Mouse (Mus musculus): ENCODE results near the gene D10Wsu102e. TPM values are rescaled to one million over a fixed set of nuclear protein-coding genes. Genes with fewer than 3 reads are reported as not detected.
"Not testable (repeated sequence)": the region's sequence is repeated elsewhere in the genome, so short reads cannot be mapped to it uniquely, and the experiment has no call there.

The D10Wsu102e gene
- polyA plus RNA-seq, 1 experiment from 2014 or later: 0.49 TPM

DNA sequence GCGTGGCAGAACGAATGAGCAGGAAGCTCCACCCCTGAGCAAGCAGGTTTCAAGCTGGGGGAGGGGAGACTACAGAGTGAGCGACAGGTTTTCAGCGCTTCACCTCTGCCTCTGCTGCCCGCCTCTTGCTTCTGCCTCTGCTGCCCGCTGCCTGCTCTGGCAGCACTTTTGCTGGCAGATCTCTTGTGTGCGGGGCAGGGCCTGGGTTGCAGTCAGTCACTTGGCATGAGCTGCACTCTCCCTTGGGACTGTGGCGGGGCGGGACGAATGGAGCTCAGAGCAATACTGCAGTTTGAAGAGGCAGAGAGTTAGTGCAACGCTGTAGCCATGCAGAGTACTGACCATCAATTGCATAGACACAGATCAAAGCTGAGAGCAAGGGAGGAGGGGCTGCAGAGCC lies 45.0 kb downstream of the D10Wsu102e start:
- no peak overlapping the region for H3K4me3 ChIP-seq (ENCODE audit: low read length)
- no peaks in the 10 kb centered on the region for H3K27me3 ChIP-seq (replicated peaks; ENCODE audit: control insufficient read depth, insufficient read depth, low read length)
- 90% methylated on average over 11 of the region's 11 CpGs for WGBS
- H3K9me3 ChIP-seq (ENCODE audit: control insufficient read depth, low read length): no peaks in the 10 kb centered on the region
- H3K9ac ChIP-seq (ENCODE audit: low read depth, low read length): no peak overlapping the region
- no peak overlapping the region for H3K27ac ChIP-seq (ENCODE audit: low read length)
- H3K4me1 ChIP-seq (ENCODE audit: control insufficient read depth, insufficient read depth, low read length): no peaks in the 10 kb centered on the region
- ATAC-seq: no peak
- H3K4me2 ChIP-seq (ENCODE audit: low read depth, low read length): no peak overlapping the region
- H3K36me3 ChIP-seq (ENCODE audit: control insufficient read depth, insufficient read depth, low read length): no peaks in the 10 kb centered on the region; the same call in 1 of the 2 replicates

DNA sequence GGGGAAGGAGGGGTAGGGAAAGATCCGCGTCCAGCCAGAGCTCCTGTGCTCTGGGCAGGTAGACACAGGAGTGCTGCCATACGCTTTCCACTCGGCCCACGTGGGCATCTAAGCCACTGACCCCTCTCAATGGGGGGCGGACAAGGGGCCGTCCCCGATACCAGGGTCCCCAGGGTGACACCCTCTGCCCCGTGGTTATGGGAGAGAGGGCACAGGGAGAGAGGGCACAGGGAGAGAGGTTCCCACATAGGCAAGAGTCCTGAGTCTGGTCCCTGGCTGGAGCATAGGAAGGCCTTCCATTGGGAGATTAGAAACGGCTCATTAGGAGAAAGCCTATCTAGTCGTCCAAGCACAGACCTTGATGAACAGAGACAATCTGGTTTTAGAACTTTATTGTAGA lies 45.7 kb downstream of the D10Wsu102e start:
- Histone ChIP-seq H3K27ac (ENCODE audit: low read length) (no peak overlapping the region), H3K36me3 (ENCODE audit: control insufficient read depth, insufficient read depth, low read length) (no peaks in the 10 kb centered on the region; the same call in 1 of the 2 replicates), H3K9me3 (ENCODE audit: control insufficient read depth, low read length) (no peaks in the 10 kb centered on the region), H3K9ac (ENCODE audit: low read depth, low read length) (no peak overlapping the region), H3K4me1 (ENCODE audit: control insufficient read depth, insufficient read depth, low read length) (no peaks in the 10 kb centered on the region), H3K27me3 (replicated peaks; ENCODE audit: control insufficient read depth, insufficient read depth, low read length) (no peaks in the 10 kb centered on the region), H3K4me2 (ENCODE audit: low read depth, low read length) (no peak overlapping the region), H3K4me3 (ENCODE audit: low read length) (no peak overlapping the region)
- ATAC-seq: no peak
- WGBS: 94% methylated on average over 11 of the region's 11 CpGs

DNA sequence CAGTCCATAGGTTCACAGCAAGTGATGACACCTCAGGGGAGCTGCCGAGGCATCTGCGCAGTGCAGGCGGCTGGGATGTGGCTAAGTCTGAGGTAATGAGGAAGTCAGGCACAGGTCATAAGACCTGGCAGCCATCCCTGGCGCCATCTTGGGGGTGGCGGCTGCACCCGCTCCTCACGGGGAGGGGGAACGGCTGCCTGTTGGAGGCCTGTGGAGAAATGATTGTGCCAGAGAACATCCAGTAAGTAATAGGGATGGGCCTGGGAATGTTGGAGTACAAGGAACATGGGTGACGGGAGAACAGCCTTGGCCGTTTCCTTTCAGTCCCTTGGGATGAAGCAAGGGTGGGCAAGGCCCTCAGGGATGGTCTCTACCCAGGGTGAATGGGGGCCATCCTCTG lies 47.1 kb downstream of the D10Wsu102e start:
- Histone ChIP-seq H3K4me1 (ENCODE audit: control insufficient read depth, insufficient read depth, low read length) (no peaks in the 10 kb centered on the region), H3K27me3 (replicated peaks; ENCODE audit: control insufficient read depth, insufficient read depth, low read length) (no peaks in the 10 kb centered on the region), H3K9me3 (ENCODE audit: control insufficient read depth, low read length) (no peaks in the 10 kb centered on the region), H3K27ac (ENCODE audit: low read length) (no peak overlapping the region), H3K36me3 (ENCODE audit: control insufficient read depth, insufficient read depth, low read length) (no peaks in the 10 kb centered on the region; the same call in 1 of the 2 replicates), H3K4me2 (ENCODE audit: low read depth, low read length) (no peak overlapping the region), H3K9ac (ENCODE audit: low read depth, low read length) (no peak overlapping the region), H3K4me3 (ENCODE audit: low read length) (no peak overlapping the region)
- no peak for ATAC-seq
- WGBS: 98% methylated on average over 10 of the region's 10 CpGs

DNA sequence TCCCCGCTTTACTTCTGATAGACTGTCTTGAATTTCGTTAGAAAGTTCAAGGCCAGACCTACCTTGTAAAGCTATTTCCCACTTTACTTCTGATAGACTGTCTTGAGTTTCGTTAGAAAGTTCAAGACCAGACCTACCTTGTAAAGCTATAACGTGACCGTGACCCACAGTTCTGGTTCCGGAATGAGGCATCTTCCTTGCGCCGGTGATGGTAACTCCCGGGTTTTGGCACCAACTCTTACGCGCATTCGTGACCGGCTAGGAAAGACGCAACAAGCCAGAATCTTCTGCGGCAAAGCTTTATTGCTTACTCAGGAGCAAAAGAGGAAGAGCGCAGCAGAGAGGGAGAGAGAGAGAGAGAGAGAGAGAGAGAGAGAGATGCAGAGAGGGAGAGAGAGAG lies 58.4 kb downstream of the D10Wsu102e start:
- not testable (repeated sequence) for ATAC-seq; H3K4me3 ChIP-seq (ENCODE audit: low read length); H3K9me3 ChIP-seq (ENCODE audit: control insufficient read depth, low read length); H3K4me2 ChIP-seq (ENCODE audit: low read depth, low read length); H3K4me1 ChIP-seq (ENCODE audit: control insufficient read depth, insufficient read depth, low read length); H3K27me3 ChIP-seq (replicated peaks; ENCODE audit: control insufficient read depth, insufficient read depth, low read length); H3K27ac ChIP-seq (ENCODE audit: low read length); H3K9ac ChIP-seq (ENCODE audit: low read depth, low read length); H3K36me3 ChIP-seq (ENCODE audit: control insufficient read depth, insufficient read depth, low read length)
- whole genome bisulfite sequencing: 94% methylated on average over 16 of the region's 16 CpGs

DNA sequence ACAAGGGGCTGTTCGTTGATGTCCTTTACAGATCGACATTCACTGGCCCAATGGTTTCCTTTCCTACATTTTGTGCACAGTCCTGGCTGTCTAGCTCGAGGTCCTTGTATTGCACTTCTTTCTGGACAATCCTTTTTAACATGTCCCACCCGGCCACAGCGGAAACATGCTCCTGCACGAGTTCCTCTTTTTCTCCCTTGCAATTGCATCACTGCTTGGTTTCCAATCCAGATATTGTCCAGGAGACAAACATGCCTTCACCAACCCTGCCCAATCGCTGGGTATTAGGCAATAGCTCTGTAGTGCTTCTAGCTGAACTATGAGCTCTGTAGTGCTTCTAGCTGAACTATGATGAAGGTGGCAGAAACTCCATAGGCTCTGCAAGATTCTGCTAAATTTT lies 88.6 kb downstream of the D10Wsu102e start:
- no peak for ATAC-seq

DNA sequence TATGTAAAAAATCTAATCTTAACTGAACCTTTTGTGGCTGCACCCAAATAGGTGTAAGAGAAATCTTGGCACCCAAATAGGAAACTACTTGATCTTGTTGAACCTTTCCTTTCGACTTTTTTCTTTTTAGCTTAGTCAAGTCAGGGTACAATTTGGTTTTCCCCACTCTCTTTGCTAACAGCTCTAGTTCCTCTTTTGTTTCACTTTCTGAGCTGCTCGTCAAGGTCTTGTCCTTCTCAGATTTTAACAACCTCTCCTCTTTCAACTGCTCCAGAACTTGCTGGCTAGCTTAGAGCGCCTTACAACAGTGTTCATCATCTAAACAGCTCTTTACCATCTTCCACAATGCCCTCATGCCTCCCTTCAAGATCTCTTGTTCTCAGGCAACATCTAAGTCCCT lies 97.5 kb downstream of the D10Wsu102e start:
- Histone ChIP-seq H3K4me3 (ENCODE audit: low read length) (no peak overlapping the region), H3K27ac (ENCODE audit: low read length) (no peak overlapping the region), H3K9me3 (ENCODE audit: control insufficient read depth, low read length) (peaks cover 15% of the 10 kb centered on the region; the same call in 1 of the 2 replicates), H3K9ac (ENCODE audit: low read depth, low read length) (no peak overlapping the region), H3K4me2 (ENCODE audit: low read depth, low read length) (no peak overlapping the region), H3K4me1 (ENCODE audit: control insufficient read depth, insufficient read depth, low read length) (no peaks in the 10 kb centered on the region), H3K27me3 (replicated peaks; ENCODE audit: control insufficient read depth, insufficient read depth, low read length) (no peaks in the 10 kb centered on the region), H3K36me3 (ENCODE audit: control insufficient read depth, insufficient read depth, low read length) (no peaks in the 10 kb centered on the region)
- WGBS: 91% methylated on average over 3 of the region's 3 CpGs
- ATAC-seq: no peak

More for the DNA sequence above, 88.6 kb downstream of the D10Wsu102e start:
- Histone ChIP-seq H3K36me3 (ENCODE audit: control insufficient read depth, insufficient read depth, low read length) (no peaks in the 10 kb centered on the region), H3K9ac (ENCODE audit: low read depth, low read length) (no peak overlapping the region), H3K27ac (ENCODE audit: low read length) (no peak overlapping the region), H3K4me1 (ENCODE audit: control insufficient read depth, insufficient read depth, low read length) (no peaks in the 10 kb centered on the region), H3K27me3 (replicated peaks; ENCODE audit: control insufficient read depth, insufficient read depth, low read length) (no peaks in the 10 kb centered on the region), H3K4me3 (ENCODE audit: low read length) (no peak overlapping the region), H3K4me2 (ENCODE audit: low read depth, low read length) (no peak overlapping the region), H3K9me3 (ENCODE audit: control insufficient read depth, low read length) (peaks cover 10% of the 10 kb centered on the region; the same call in 1 of the 2 replicates)
- WGBS: 88% methylated on average over 7 of the region's 7 CpGs

DNA sequence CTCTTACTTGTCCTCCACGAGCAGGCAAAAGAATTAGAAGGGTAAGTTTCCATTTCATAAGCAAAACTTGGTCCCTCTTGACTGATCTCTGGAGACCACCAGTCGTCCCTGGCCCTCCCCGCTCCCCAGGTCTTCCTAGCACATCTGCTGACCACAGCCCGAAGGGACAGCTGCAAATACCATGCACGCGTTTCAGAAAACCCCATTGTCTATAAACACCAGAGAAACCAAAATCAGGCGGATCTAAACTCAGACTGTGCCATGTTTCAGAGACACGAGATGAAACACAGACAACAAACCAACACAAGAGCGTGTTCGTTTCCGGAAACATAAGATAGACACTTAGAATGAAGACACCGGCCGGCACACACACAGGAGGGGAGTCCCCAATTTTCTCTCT lies 115.2 kb downstream of the D10Wsu102e start:
- no peak overlapping the region for H3K4me3 ChIP-seq (ENCODE audit: low read length)
- H3K9ac ChIP-seq (ENCODE audit: low read depth, low read length): no peak overlapping the region
- no peaks in the 10 kb centered on the region for H3K27me3 ChIP-seq (replicated peaks; ENCODE audit: control insufficient read depth, insufficient read depth, low read length)
- H3K4me2 ChIP-seq (ENCODE audit: low read depth, low read length): no peak overlapping the region
- ATAC-seq: no peak
- H3K27ac ChIP-seq (ENCODE audit: low read length): no peak overlapping the region
- H3K36me3 ChIP-seq (ENCODE audit: control insufficient read depth, insufficient read depth, low read length): no peaks in the 10 kb centered on the region
- no peaks in the 10 kb centered on the region for H3K4me1 ChIP-seq (ENCODE audit: control insufficient read depth, insufficient read depth, low read length)
- H3K9me3 ChIP-seq (ENCODE audit: control insufficient read depth, low read length): no peaks in the 10 kb centered on the region; the same call in 1 of the 2 replicates
- 93% methylated on average over 13 of the region's 13 CpGs for WGBS

DNA sequence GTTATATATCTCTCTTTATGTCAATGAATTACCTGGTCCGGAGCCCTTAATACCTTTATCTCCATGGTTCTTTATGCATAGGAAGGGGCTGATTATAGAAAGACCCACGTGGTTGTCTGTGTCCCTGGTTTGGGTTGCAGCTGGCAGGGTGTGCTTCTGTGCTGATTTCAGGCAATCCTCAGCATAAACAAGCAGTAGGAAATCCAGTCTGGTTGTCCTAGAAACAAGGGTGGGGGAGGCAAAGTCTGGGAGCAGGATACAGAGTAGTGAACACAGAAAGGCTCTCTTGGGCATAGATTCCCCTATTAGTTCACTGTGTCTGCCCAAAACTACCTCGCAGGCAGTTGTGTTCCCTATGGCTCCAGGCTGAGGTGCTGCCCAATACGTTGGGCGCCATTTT lies 117.3 kb downstream of the D10Wsu102e start:
- WGBS: 85% methylated on average over 5 of the region's 5 CpGs
- Histone ChIP-seq H3K4me1 (ENCODE audit: control insufficient read depth, insufficient read depth, low read length) (no peaks in the 10 kb centered on the region), H3K27me3 (replicated peaks; ENCODE audit: control insufficient read depth, insufficient read depth, low read length) (no peaks in the 10 kb centered on the region), H3K4me3 (ENCODE audit: low read length) (no peak overlapping the region), H3K9me3 (ENCODE audit: control insufficient read depth, low read length) (no peaks in the 10 kb centered on the region; the same call in 1 of the 2 replicates), H3K4me2 (ENCODE audit: low read depth, low read length) (no peak overlapping the region), H3K36me3 (ENCODE audit: control insufficient read depth, insufficient read depth, low read length) (no peaks in the 10 kb centered on the region), H3K9ac (ENCODE audit: low read depth, low read length) (no peak overlapping the region), H3K27ac (ENCODE audit: low read length) (no peak overlapping the region)
- no peak for ATAC-seq

DNA sequence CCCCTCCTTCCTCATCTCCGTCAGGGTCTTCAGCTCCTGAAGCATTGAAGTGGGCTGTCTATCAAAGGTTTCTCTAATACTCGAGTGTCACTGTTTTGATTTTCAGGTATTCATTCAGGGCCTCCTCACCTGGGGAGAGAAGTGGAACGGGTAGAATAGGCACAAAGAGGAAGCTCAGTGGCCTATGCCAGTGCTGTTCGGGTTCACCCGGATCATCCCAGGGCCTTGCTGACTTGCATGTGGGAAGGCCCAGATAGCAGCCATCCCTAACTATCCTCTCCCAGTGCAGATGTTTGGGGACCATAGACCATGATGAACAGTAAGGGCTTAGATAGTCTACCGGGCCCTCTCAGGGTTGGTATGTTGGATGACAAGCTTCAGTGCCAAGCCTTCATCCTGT lies 130.5 kb downstream of the D10Wsu102e start:
- ATAC-seq: no peak
- Histone ChIP-seq H3K27me3 (replicated peaks; ENCODE audit: control insufficient read depth, insufficient read depth, low read length) (no peaks in the 10 kb centered on the region), H3K9ac (ENCODE audit: low read depth, low read length) (no peak overlapping the region), H3K4me2 (ENCODE audit: low read depth, low read length) (no peak overlapping the region), H3K4me3 (ENCODE audit: low read length) (no peak overlapping the region), H3K9me3 (ENCODE audit: control insufficient read depth, low read length) (no peaks in the 10 kb centered on the region), H3K36me3 (ENCODE audit: control insufficient read depth, insufficient read depth, low read length) (no peaks in the 10 kb centered on the region), H3K27ac (ENCODE audit: low read length) (no peak overlapping the region), H3K4me1 (ENCODE audit: control insufficient read depth, insufficient read depth, low read length) (no peaks in the 10 kb centered on the region)
- 90% methylated on average over 6 of the region's 6 CpGs for WGBS

DNA sequence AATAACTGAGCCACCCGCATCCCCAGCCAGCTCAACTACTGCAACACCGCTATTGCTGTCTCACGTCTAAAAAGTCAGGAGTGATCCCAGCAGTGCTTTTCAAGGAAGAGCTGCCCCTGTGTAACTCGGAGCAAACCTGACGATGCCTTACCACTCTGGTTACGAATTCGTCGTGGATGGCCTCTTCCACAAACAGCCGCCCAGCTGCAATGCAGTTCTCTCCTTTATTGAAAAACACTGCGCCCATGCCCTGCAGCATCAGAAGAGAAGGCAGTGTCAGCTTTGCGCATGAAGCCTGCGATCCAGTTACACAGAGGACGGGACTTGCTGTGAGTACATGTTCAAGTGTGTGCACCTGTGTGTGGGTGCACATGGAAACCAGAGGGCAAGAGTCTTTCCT lies 137.3 kb downstream of the D10Wsu102e start:
- Histone ChIP-seq H3K4me1 (ENCODE audit: control insufficient read depth, insufficient read depth, low read length) (no peaks in the 10 kb centered on the region), H3K4me3 (ENCODE audit: low read length) (no peak overlapping the region), H3K27me3 (replicated peaks; ENCODE audit: control insufficient read depth, insufficient read depth, low read length) (no peaks in the 10 kb centered on the region), H3K9me3 (ENCODE audit: control insufficient read depth, low read length) (no peaks in the 10 kb centered on the region), H3K36me3 (ENCODE audit: control insufficient read depth, insufficient read depth, low read length) (no peaks in the 10 kb centered on the region), H3K4me2 (ENCODE audit: low read depth, low read length) (no peak overlapping the region), H3K9ac (ENCODE audit: low read depth, low read length) (no peak overlapping the region), H3K27ac (ENCODE audit: low read length) (no peak overlapping the region)
- 88% methylated on average over 13 of the region's 13 CpGs for WGBS
- no peak for ATAC-seq

All from intestine, embryonic 16.5 days (tissue).